Mouse (Mus musculus) cerebellum, postnatal 14 days (tissue): ENCODE results near the gene Efcab11.
"Not testable (repeated sequence)": the region's sequence is repeated elsewhere in the genome, so short reads cannot be mapped to it uniquely, and the experiment has no call there.

Experiments used
- DNase-seq, 2 experiments: peaks; one replicate each; pipeline ENCODE4 v3.0.0; 2021; ENCODE audit warnings: mixed read lengths in 2 of 2

The Efcab11 gene

GRCm38 (mm10) chr12:99873443-99873842 lies 10.8 kb downstream of the Efcab11 start:
- DNase-seq, result no peak

GRCm38 (mm10) chr12:99868821-99869220 lies 15.4 kb downstream of the Efcab11 start:
- DNase-seq, result no peak

DNA sequence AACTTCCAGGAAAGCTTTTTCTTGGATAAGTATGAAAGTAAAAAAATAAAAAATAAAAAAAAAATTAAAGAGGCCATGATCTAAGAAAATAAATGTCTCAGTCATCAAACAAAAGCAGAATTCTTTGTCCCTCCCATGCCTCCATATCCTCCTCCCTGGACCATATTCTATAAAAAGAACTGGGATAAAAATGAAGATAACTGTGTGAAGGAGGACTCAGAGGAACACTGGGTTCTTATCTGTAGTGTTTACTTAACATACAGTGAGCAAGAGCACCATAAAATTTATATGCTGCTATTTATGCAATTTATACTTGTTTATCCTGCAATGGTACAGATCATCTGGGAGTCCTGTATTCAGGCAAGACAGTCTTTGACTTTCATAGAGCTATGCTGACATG lies 19.6 kb downstream of the Efcab11 start:
- DNase-seq, result no peak

DNA sequence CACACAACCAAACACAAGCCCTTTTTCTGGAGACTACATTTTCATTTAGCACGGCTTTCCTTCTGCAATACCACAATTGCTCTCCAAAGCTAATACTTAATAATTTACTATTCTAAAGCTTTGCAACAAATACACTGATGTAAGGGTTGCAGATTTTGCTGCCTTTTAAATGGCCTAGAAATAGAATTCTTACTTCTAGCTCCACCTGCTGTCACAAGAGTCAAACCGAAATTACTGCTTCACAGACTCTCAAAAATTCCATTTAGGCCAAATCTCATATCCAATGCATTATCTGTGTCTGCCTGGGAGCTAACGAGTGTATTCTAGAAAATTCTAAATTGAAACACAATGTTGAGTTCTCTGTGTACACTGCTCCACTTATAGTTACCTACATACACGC lies 23.3 kb downstream of the Efcab11 start:
- peak in 1 of 2 experiments; percentile 35 for DNase-seq

GRCm38 (mm10) chr12:99859391-99860100 lies 24.7 kb downstream of the Efcab11 start:
- no peak for DNase-seq

- no peak for DNase-seq
These were observed 25.6 kb downstream of the Efcab11 start for GRCm38 (mm10) chr12:99858664-99859063.

GRCm38 (mm10) chr12:99856011-99856410 lies 28.2 kb downstream of the Efcab11 start:
- peak in 1 of 2 experiments; percentile 49 for DNase-seq

- DNase-seq, result no peak
These were observed 30.6 kb downstream of the Efcab11 start for GRCm38 (mm10) chr12:99853323-99854258.

DNA sequence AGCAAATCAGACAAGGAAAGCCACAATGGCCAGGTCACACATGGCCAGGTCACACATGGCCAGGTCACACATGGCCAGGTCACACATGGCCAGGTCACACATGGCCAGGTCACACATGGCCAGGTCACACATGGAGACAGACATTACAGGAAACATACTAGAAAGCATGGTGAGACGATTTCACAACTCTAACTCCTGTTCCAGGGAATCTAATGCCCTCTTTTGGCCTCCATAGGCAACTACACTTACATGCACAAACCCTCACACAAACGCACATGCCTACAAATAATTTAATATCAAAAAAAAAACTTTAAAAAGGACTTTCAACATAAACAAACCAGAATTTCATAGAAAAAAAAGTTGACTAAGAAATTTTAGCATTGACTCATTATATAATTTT lies 34.2 kb downstream of the Efcab11 start:
- DNase-seq, result no peak

GRCm38 (mm10) chr12:99844951-99845350 lies 39.3 kb downstream of the Efcab11 start:
- no peak for DNase-seq

- peak; percentile 59 to 62 for DNase-seq
These were observed 45.5 kb downstream of the Efcab11 start for GRCm38 (mm10) chr12:99838703-99839102.

DNA sequence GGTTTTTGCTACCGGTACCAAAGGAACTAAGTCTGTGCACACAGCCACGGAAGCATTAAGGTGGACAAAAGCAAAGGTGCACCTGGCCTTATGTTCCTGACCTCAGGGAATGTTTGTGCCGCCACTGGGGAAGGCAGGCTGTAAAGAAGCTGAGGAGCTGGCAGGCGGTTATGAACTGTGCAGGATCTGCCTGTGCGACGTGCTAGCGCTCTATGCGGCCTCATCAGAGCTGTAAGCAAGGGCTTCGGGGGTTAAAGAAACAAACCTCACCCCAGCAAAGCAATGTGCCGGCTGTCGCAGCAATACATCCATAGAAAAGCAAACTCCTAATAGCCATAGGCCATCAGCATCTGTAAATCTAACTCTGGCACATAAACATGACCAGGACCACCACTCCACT lies 46.1 kb downstream of the Efcab11 start:
- DNase-seq, result no peak

- no peak for DNase-seq
These were observed 46.7 kb downstream of the Efcab11 start for GRCm38 (mm10) chr12:99837528-99837927.

DNA sequence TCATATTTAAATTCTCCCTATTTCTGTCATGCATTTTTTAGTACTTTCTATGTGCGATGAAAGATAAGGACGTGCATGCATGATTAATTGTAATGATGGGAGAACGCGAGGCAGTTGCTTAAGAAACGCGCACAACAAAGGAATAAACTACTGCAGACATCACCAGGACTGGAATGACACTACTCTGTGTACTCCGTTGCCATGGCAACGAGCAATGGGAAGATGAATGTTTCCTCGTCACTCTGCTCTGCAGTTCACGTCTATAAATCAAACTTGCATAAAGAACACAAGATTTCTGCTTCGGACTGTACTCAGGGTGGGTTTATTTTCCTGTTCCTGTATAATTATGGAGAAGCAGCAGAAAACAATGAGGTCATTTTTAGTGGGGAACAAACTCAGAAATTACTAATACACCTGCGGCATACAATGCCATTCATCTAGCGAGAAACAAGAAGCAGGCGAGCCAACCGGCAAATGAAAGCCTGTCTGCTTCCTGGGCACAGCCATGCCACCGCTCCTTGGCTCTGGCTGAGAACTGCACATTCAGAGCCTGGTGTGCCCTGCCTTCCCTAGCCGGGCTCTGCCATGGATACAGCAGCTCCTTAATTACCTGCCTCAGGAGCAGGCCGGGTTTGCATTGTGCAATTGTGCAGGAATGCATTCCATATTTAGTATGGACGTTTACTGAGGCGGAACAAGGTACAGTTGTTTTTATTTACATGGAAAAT lies 47.7 kb downstream of the Efcab11 start:
- peak; percentile 70 to 71 for DNase-seq

DNA sequence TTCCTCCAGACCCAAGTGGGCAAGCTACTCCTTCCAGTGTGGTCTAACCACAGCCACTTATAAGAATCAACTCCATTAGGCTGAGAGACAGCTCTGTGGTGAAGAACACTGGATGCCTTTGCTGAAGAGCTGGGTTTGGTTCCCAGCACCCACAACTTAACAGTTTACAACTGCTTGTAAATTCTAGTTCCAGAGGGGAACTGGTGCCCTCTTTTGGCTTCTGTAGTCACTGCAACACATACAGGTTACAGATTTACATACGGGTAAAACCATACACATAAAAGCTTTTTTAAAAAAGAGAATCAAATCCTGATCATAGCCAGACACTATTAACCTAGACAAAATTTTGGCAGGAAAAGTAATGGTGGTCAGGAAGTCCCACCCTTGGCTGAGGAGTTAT lies 50.8 kb downstream of the Efcab11 start:
- no peak for DNase-seq

DNA sequence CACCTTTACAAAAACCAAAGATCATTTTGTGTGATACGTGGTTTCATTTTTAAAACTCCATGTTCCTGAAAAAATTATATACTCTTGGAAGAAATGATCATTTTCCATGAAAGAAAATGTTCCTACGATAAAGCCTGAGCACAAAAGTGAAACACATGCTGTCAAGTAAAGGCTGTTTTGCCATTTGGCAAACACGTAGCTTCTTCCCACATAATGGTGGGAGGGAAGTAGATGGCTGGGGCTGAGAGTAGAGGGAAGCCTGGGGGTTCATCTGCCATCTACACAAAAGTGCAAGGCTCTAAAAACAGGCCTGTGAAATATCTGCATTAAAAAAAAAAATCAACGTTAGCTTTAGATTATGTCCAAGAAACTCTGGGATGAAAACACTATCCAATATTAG lies 61.6 kb downstream of the Efcab11 start:
- no peak for DNase-seq

GRCm38 (mm10) chr12:99821309-99821934 lies 62.8 kb downstream of the Efcab11 start:
- no peak for DNase-seq

DNA sequence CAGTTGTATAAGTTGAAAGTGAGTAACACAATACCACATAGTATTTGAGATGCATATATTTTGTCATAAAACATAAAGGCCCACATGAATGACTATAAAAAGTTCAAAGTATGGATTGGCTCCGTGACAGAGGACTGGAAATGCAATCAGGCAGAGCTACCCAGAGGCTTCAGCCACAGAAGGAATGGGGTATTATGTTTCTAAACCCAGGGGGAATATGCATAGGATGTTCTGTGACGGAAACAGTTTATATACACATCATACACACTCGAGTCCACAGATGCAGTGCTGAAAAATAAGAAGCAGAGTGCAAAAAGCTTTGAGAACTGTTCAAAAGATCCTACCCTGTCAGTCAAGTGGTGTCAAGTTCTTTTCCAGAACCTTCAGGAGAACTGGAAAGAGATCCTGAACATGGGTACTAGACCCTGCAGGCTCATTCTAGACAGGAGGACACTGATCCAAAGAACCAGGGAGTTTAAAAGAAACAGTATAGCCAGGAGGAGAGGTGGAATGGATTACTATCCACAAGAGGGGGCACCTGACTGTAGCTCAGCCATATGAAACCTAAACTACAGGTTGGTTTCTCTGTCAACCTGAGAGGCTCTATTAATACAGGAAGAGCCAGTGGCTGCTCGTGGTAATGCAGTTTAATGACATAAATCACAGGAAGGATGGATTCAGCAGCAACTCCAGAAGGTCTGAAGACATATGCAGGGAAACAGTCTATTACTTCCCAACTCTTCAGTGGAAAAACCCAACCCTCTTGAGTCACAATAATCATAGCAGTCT lies 64.9 kb downstream of the Efcab11 start:
- DNase-seq, result no peak

GRCm38 (mm10) chr12:99818006-99818405 lies 66.2 kb downstream of the Efcab11 start:
- DNase-seq, result not testable (repeated sequence)

DNA sequence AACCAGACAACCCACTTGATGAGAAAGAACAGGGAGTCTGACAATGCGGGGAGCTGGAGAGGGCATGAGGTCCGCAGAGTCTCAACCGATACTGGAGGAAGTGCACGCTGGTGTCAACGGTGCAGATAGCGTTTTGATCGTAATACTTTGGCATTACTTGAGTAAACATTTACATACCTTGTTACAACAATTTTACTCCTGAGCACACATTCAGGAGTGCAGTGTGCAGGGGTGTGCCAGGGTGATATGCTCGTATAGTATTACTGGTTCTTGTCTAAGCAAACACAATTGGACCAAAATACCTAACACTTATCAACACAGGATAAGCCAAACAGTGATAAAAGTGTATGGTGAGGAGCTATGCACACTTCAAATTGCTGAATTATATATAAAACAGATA lies 69.0 kb downstream of the Efcab11 start:
- no peak for DNase-seq

- DNase-seq, result no peak
These were observed 76.3 kb downstream of the Efcab11 start for GRCm38 (mm10) chr12:99807891-99808290.

- not testable (repeated sequence) for DNase-seq
These were observed 77.5 kb downstream of the Efcab11 start for GRCm38 (mm10) chr12:99806741-99807140.
